Mouse (Mus musculus) megakaryocyte, embryonic 14.5 days (primary cell): Measurements from ENCODE around the gene Lgsn. TPM values are rescaled to one million over a fixed set of nuclear protein-coding genes. Genes with fewer than 3 reads are reported as not detected.

Experiments
- H3K27me3 ChIP-seq: replicated peaks from 2 replicates; pipeline ENCODE3; 2012; ENCODE audit warnings: inconsistent platforms
- H3K36me3 ChIP-seq: replicated peaks from 2 replicates; pipeline ENCODE3; 2012; ENCODE audit warnings: low read length, inconsistent platforms, mixed read lengths
- H3K4me1 ChIP-seq: 2 replicates; pipeline ENCODE4 v1.6.1; 2012; ENCODE audit warnings: inconsistent platforms
- H3K4me3 ChIP-seq: replicated peaks from 2 replicates; pipeline ENCODE3; 2012; ENCODE audit warnings: moderate library complexity, mild to moderate bottlenecking, inconsistent platforms
- H3K9me3 ChIP-seq: 2 replicates; pipeline ENCODE4 v1.6.1; 2012; ENCODE audit warnings: inconsistent platforms
- FLI1 ChIP-seq: IDR thresholded peaks from 2 replicates; pipeline ENCODE4 v1.6.1; 2012; ENCODE audit warnings: low read length, inconsistent platforms, mixed read lengths
- GATA1 ChIP-seq: IDR thresholded peaks from 3 replicates; pipeline ENCODE4 v1.6.1; 2012; ENCODE audit warnings: mixed read lengths, low read length, inconsistent platforms, borderline replicate concordance
- polyA plus RNA-seq: library from polyadenylated mRNA; stranded (reverse); fragments of >175 nt; gene quantifications from 2 replicates; pipeline ENCODE4 v1.2.3, GENCODE M21; 2012; ENCODE audit warnings: low replicate concordance; ENCODE audit not compliant: insufficient read depth

Lgsn gene
- polyA plus RNA-seq, 1 experiment = not detected

DNA sequence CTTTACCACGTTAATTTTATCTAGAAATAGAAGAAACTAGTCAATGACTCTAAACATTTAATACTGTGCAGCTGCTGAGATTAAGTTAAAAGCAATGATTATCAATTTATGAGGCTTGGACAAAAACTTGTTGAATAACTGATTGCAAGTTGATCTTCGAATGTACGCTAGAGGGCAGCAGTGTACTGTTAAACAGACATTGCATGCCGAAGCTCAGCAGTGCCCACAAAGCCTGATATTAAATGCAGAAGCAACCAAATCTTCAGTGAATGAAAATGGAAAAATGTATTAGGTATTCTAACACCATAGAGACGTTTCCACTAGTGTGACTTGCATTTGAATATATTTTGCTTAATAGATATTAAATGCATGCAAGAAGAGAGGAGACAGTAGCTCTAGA, 33.9 kb downstream of the Lgsn start:
- H3K36me3 ChIP-seq = no peaks in the 10 kb centered on the region
- no peaks in the 10 kb centered on the region for H3K9me3 ChIP-seq
- no peak for TF ChIP-seq GATA1
- no peak for TF ChIP-seq FLI1

DNA sequence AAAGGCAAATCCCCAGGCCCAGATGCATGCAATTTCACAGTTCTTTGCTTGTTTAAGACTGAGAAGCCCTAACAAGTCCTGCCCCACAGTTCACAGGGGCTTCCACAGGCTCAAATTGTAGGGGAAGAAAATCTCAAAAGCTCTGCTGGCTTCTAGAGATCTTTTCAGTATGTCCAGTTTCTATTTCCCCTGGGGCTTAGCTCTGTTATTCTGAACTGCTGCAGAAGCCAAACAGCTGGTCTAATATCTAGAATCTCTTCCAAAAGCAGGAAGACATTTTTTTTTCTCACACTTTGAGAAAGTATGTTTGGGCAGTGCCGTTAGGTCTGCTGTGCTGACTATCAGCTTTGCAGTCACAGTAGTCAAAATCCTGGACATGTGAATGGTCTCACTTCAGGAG, 38.6 kb downstream of the Lgsn start:
- Histone ChIP-seq H3K27me3 (no peaks in the 10 kb centered on the region), H3K4me3 (no peak overlapping the region), H3K9me3 (0 out of 2 replicates have a peak, but pooled peaks cover 4% of the 10 kb centered on the region), H3K36me3 (no peaks in the 10 kb centered on the region), H3K4me1 (no peaks in the 10 kb centered on the region)
- TF ChIP-seq GATA1 (no peak), FLI1 (no peak)

More for the DNA sequence above, 33.9 kb downstream of the Lgsn start:
- Histone ChIP-seq H3K27me3 (no peaks in the 10 kb centered on the region), H3K4me3 (no peak overlapping the region), H3K4me1 (no peaks in the 10 kb centered on the region)

DNA sequence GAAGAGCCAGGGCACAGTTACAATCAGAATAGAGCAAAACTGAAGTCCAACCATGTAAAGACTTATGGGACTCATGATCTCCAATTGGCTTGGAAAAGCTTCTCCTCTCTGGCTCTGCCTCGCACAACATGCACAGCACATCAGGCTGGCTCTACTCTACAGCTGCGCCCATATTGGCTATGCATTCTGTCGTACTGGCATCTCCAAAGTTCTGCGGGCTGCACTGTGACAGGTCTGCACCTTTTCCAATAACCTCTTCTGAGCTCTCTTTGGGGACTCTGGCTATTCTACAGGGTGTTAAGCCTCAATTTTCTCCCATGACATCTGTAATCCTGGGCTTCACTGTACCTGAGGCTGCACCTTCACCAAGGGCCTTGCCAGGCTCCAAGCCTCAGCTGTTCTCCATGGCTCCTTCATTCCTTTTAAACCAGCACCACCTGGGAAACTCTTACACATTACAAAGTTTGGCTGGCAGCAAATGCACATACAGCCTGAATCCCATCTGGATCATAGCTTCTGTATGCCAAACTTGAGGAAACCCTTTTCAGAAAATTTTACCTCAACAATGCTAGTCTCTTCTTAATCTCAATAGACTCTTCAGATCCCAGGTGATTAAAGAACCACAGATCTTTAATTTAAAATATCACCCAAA, 44.5 kb downstream of the Lgsn start:
- H3K36me3 ChIP-seq = no peaks in the 10 kb centered on the region

DNA sequence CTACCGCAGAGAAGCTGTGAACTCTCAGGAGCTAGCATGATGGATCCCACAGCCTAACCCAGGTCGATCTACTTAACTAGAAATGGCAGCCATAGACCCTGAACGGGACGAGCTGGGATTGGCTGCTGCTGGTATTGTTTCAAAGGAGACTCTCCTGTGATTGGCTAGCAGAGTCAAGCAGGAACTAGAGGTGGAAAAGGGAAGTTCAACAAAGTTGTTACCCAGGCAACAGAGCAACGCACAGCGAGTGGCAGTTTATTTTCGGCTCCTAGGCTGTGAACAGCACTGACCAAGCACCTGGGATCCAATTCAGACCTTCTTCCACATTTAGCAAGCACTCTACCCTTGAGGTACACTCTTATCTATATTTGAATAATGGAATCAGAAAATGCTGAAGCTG, 46.4 kb downstream of the Lgsn start, which contains the start of the genes 4931428L18Rik and Pih1d3:
Gene 4931428L18Rik, minus strand, starts transcription at position 121 of the 400 bp plus-strand sequence.
Gene Pih1d3, plus strand, starts transcription at position 275 of the 400 bp plus-strand sequence.
- no peak for TF ChIP-seq FLI1
- Histone ChIP-seq H3K4me3 (no peak within 1 kb of the TSS), H3K36me3 (no peaks in the 10 kb centered on the region), H3K27me3 (no peaks in the 10 kb centered on the region), H3K4me1 (no peaks in the 10 kb centered on the region), H3K9me3 (peaks cover 11% of the 10 kb centered on the region)

More for the DNA sequence above, 44.5 kb downstream of the Lgsn start:
- Histone ChIP-seq H3K9me3 (peaks cover 11% of the 10 kb centered on the region), H3K27me3 (no peaks in the 10 kb centered on the region), H3K4me1 (no peaks in the 10 kb centered on the region), H3K4me3 (no peak overlapping the region)
- TF ChIP-seq GATA1 (no peak), FLI1 (no peak)

DNA sequence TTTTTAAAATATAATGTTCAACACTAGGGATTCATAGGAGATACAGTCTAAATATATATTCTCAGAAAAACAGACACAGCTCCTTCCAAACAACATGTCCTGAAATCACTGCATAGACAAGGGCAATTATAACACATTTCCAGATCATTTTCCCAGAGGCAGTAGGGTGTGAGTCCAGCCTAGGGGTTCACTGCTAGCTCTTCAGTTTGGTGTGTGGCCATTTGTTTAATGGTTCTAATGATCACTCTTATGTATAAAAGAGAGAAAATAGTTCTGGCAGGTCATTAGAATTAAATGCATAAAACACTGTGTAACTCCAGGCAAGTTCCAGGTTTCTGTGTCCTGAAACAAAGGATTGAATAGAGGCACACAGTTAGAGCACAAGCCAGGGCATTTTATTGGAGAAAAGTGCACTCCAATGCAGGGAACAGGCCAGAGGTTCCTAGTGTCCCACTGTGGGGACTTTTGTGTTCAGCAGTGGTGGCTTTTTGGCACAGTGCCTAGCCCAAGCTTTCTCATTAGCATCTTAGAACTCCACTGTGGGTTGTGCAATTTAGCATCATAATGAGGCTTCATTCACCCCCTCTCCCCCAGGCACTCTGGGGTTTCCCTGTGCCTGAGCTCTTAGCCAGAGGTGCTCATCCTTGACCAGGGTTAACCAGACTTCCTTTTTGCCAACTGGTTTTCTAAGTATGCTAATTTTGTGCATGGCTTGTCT, 57.3 kb downstream of the Lgsn start:
- Histone ChIP-seq H3K36me3 (no peaks in the 10 kb centered on the region), H3K4me3 (no peak overlapping the region), H3K4me1 (no peaks in the 10 kb centered on the region), H3K27me3 (no peaks in the 10 kb centered on the region), H3K9me3 (peaks cover 10% of the 10 kb centered on the region; the same call in 1 of the 2 replicates)
- TF ChIP-seq GATA1 (no peak), FLI1 (no peak)

Other genes with a start within 250 kb of the Lgsn start
- gene AC153137.1, start 198.4 kb upstream of the Lgsn start, polyA plus RNA-seq = not detected in 2 replicates
- gene 4931428L18Rik, start 46.3 kb downstream of the Lgsn start, polyA plus RNA-seq = not detected in 2 replicates
- gene Pih1d3, start 46.4 kb downstream of the Lgsn start, polyA plus RNA-seq = not detected in 2 replicates